Mouse (Mus musculus): ENCODE data around the gene Ap1s3.

DNA sequence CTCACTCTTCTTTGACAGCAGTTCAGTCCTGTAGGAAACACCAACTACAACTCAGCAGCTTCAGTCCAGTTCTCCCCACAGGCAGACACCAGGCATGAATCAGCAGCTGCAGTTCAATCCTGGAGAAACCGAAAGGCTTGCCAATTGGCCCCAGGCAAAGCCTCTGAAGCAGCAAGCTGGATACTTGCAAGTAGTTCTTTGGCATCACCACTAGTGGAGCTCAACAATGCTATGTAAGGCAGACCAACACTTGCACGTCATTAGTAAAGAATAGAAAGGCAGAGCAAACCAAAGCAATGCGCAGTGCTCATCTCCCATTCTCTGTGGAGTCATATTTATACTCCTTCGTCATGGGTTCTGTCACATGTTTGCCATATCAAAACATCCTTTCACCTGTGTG, 99.9 kb downstream of the Ap1s3 start:
- TF ChIP-seq POLR2A (IDR thresholded peaks at IDR 0.05; ENCODE audit: low read depth, low read length) (no peak), CTCF (IDR thresholded peaks at IDR 0.05; ENCODE audit: borderline replicate concordance, insufficient read depth, low read length) (no peak)
